Mouse (Mus musculus): ENCODE measurements around the gene Gm5483.
"Not testable (repeated sequence)": the region's sequence is repeated elsewhere in the genome, so short reads cannot be mapped to it uniquely, and the experiment has no call there.

GRCm38 (mm10) chr16:36221168-36221567 is 37.2 kb downstream of the Gm5483 start, which contains the start of gene 2010005H15Rik:
- TF ChIP-seq POLR2A, CTCF (IDR thresholded peaks at IDR 0.05; ENCODE audit: insufficient read depth, low read depth, low read length): not testable (repeated sequence)
